Mouse (Mus musculus) lung, adult 2 months (tissue): ENCODE measurements at regions not wholly inside any gene's neighbourhood (a gene's known extent, or its start where the extent isn't known, plus 50 kb on each side); places are given as distances from the start of the nearest gene placed in this dataset.

Source experiments
- CTCF ChIP-seq: fragments of 200-500 bp; IDR thresholded peaks from 2 replicates; pipeline ENCODE4 v1.5.1; 2011; ENCODE audit warnings: mild to moderate bottlenecking, low read length, control low read depth; ENCODE audit not compliant: insufficient read depth
- POLR2A ChIP-seq: fragments of 200-500 bp; IDR thresholded peaks from 2 replicates; pipeline ENCODE4 v1.6.1; 2011; ENCODE audit warnings: low read depth, mild to moderate bottlenecking, control low read depth, low read length, borderline replicate concordance; ENCODE audit errors: extremely low read depth

- no peak for TF ChIP-seq CTCF
- TF ChIP-seq POLR2A = no peak
Observed at GRCm38 (mm10) chr10:44595932-44596331, 67.6 kb upstream of the Prdm1 start.
